Mouse (Mus musculus) embryonic facial prominence, embryonic 12.5 days (tissue): ENCODE measurements at regions not wholly inside any gene's neighbourhood (a gene's known extent, or its start where the extent isn't known, plus 50 kb on each side); places are given as distances from the start of the nearest gene placed in this dataset.

Source experiments
- ATAC-seq: fragments of 200-750 bp; cut with Nextera tagmentation; 2 replicates; pipeline ENCODE4 v1.8.0; 2017; ENCODE audit not compliant: insufficient number of reproducible peaks, insufficient read depth, low FRiP score, low TSS enrichment
- H3K27ac ChIP-seq: fragments of 300-500 bp; sonication (generic); 2 replicates; pipeline ENCODE4 v1.5.1; 2016; ENCODE audit warnings: mild to moderate bottlenecking
- H3K27me3 ChIP-seq: fragments of 300-500 bp; sonication (generic); 2 replicates; pipeline ENCODE4 v1.6.1; 2016; ENCODE audit warnings: mild to moderate bottlenecking, moderate library complexity
- H3K36me3 ChIP-seq: fragments of 300-500 bp; sonication (generic); 2 replicates; pipeline ENCODE4 v1.6.1; 2016; ENCODE audit warnings: mild to moderate bottlenecking
- H3K4me1 ChIP-seq: fragments of 300-500 bp; sonication (generic); 2 replicates; pipeline ENCODE4 v1.6.1; 2016
- H3K4me2 ChIP-seq: fragments of 300-500 bp; sonication (generic); replicated peaks from 2 replicates; pipeline ENCODE4 v1.6.1; 2016; ENCODE audit warnings: mild to moderate bottlenecking, moderate library complexity
- H3K4me3 ChIP-seq: fragments of 300-500 bp; sonication (generic); 2 replicates; pipeline ENCODE4 v1.5.1; 2016; ENCODE audit warnings: mild to moderate bottlenecking
- H3K9ac ChIP-seq: fragments of 300-500 bp; sonication (generic); 2 replicates; pipeline ENCODE4 v1.6.1; 2016; ENCODE audit warnings: mild to moderate bottlenecking, moderate library complexity
- H3K9me3 ChIP-seq: fragments of 300-500 bp; sonication (generic); 2 replicates; pipeline ENCODE4 v1.6.1; 2016; ENCODE audit warnings: mild to moderate bottlenecking, moderate library complexity
- WGBS: fragments of 180-500 bp; shearing (Covaris S2); methylation state at CpG from one replicate; pipeline ENCODE4 v1.1.7; 2016; 5-methylcytosine and 5-hydroxymethylcytosine counted together

DNA sequence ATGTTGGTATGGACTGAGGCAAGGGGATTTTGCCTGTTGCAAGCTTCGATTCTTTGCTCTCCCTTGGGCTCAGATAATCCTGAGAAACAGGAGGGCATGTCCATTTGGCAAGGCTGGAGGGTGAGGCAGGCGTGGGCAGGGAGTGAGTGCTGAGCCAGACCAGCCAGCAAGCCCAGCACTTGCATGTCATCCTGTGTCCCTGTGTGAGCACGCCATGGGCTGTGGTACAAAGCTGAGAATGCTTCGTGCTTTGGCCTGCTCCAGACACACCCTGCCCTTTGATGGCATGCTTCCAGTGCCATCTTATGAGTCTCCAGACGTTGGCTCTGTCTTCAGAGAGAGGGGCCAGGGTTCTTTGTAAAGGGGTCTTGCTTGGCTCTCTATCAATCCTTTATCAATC, 557.1 kb downstream of the Vrk1 start:
- H3K27me3 ChIP-seq = no peaks in the 10 kb centered on the region
- ATAC-seq = no peak
- WGBS = 80% methylated on average over 5 of the region's 5 CpGs
- no peak overlapping the region for H3K27ac ChIP-seq
- no peak overlapping the region for H3K4me3 ChIP-seq
- no peaks in the 10 kb centered on the region for H3K4me1 ChIP-seq
- no peak overlapping the region for H3K9ac ChIP-seq
- no peak overlapping the region for H3K4me2 ChIP-seq
- H3K9me3 ChIP-seq = no peaks in the 10 kb centered on the region
- no peaks in the 10 kb centered on the region for H3K36me3 ChIP-seq

DNA sequence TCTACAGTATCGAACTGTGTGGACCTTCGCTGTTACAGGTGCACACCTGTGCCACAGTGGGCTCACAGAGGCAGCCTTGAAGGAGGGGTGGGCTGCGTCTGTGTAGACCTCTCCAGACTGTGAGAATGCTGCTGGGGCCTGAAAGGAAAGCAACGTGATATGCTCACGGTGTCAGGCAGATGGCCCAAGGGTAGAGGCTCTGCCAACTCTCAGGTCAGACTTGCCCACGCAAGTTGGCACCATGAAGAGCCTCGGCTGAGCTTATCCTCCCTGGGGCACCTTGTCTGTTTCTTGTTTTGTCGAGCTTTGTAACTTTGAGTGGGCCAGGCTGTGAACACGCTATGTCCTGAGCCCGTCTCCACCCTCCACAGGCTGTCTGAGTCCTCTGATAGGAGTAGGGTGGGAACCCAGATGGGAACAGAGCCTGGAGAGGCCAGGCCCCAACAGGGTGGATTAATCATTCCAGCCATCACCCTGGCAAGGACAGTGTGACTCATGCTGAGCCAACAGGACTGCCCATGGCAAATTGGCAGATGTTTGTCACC, 558.6 kb downstream of the Vrk1 start:
- no peak overlapping the region for H3K9ac ChIP-seq
- H3K9me3 ChIP-seq = no peaks in the 10 kb centered on the region
- H3K27me3 ChIP-seq = no peaks in the 10 kb centered on the region
- WGBS = 82% methylated on average over 10 of the region's 10 CpGs
- no peak overlapping the region for H3K4me3 ChIP-seq
- H3K36me3 ChIP-seq = no peaks in the 10 kb centered on the region
- H3K27ac ChIP-seq = no peak overlapping the region
- ATAC-seq = no peak
- no peaks in the 10 kb centered on the region for H3K4me1 ChIP-seq
- no peak overlapping the region for H3K4me2 ChIP-seq

DNA sequence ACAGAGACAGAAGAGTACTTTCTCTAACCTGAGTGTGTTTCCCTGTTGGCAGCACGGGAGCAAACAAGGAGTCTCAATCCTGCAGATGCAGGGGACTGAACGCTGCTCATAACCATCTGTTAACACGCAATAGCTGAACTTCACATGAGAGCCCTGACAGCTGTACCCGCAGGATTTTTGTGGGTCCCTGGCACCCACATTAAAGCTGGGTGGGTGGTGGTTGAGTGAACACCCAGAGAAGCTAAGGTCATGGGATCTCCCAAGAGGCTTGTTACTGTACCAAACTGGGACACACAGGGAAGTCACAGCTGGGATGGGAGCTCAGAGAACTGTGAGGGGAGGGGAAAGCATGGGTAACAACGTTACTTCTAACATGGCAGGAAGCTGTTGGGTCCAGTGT, 562.9 kb downstream of the Vrk1 start:
- WGBS = 88% methylated on average over 5 of the region's 5 CpGs
- no peak overlapping the region for H3K4me3 ChIP-seq
- no peaks in the 10 kb centered on the region for H3K36me3 ChIP-seq
- H3K27ac ChIP-seq = no peak overlapping the region
- H3K27me3 ChIP-seq = no peaks in the 10 kb centered on the region
- H3K4me1 ChIP-seq = no peaks in the 10 kb centered on the region
- no peak overlapping the region for H3K4me2 ChIP-seq
- no peak for ATAC-seq
- no peaks in the 10 kb centered on the region for H3K9me3 ChIP-seq
- no peak overlapping the region for H3K9ac ChIP-seq

DNA sequence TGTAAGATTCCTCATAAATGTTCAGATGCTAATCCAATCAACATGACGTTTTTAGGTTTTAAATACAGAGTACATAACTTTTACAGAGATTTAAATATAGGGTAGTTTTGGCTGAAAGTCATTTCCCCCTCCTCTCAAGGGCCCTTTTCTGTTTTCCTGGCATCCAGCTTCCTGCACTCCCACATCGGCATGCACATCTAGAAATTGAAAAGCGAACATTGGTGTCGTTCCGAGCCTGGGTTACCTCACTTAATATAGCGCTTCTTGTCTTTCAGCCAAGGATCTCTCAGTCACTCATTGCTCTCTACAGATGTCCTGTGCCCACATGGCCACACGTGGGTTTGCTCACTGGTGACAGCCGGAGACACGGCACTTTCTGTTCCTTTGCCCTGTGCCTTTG, 572.7 kb downstream of the Vrk1 start:
- Histone ChIP-seq H3K9me3 (no peaks in the 10 kb centered on the region), H3K27ac (no peak overlapping the region), H3K9ac (no peak overlapping the region), H3K4me3 (no peak overlapping the region), H3K4me1 (no peaks in the 10 kb centered on the region), H3K27me3 (no peaks in the 10 kb centered on the region), H3K4me2 (no peak overlapping the region), H3K36me3 (no peaks in the 10 kb centered on the region)
- ATAC-seq = no peak
- 70% methylated on average over 9 of the region's 9 CpGs for WGBS

DNA sequence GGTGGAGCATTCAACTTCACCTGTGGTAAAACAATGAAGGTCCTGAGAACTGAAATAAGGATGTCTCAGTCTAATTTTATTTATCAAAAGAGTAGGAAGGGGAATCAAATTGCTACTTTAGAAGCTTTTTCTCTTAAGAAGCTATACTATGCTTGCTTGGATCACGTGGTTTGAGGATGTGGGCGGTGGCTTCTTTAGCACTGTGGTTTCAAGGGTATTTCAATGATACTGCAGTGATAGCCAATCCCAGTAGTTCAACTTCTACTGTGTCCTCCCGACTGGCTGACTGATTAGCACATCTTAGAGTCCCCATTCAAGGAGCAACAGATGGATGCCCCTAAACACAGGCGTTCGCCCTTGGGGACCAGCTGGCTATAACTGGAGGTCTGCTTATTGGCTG, 575.6 kb downstream of the Vrk1 start:
- Histone ChIP-seq H3K9ac (no peak overlapping the region), H3K36me3 (no peaks in the 10 kb centered on the region), H3K4me3 (no peak overlapping the region), H3K27ac (no peak overlapping the region), H3K9me3 (no peaks in the 10 kb centered on the region), H3K4me2 (no peak overlapping the region), H3K27me3 (no peaks in the 10 kb centered on the region), H3K4me1 (no peaks in the 10 kb centered on the region)
- 87% methylated on average over 5 of the region's 5 CpGs for WGBS
- ATAC-seq = no peak

DNA sequence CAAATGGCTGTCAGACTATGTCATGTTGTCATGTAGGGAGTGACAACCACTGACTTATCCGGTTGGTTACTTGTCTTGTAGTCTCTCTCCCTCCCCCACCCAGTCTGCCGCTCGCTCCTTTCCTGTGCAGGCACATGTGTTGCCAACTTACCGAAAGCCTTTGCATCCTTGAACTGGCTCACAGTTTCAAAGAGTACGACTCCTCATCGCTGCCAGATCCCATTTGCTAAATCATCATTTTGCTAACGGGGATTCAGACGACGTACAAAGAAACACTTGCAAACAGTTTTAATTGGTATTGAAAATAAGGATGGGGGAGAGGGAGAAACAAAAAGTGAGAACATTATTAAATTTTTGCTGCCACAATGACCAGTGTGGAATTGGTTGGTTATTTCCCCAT, 582.7 kb downstream of the Vrk1 start:
- no peaks in the 10 kb centered on the region for H3K4me1 ChIP-seq
- no peak overlapping the region for H3K9ac ChIP-seq
- no peaks in the 10 kb centered on the region for H3K27me3 ChIP-seq
- no peak overlapping the region for H3K4me2 ChIP-seq
- H3K9me3 ChIP-seq = no peaks in the 10 kb centered on the region
- H3K4me3 ChIP-seq = no peak overlapping the region
- H3K36me3 ChIP-seq = no peaks in the 10 kb centered on the region
- no peak overlapping the region for H3K27ac ChIP-seq
- no peak for ATAC-seq
- WGBS = 91% methylated on average over 9 of the region's 9 CpGs

DNA sequence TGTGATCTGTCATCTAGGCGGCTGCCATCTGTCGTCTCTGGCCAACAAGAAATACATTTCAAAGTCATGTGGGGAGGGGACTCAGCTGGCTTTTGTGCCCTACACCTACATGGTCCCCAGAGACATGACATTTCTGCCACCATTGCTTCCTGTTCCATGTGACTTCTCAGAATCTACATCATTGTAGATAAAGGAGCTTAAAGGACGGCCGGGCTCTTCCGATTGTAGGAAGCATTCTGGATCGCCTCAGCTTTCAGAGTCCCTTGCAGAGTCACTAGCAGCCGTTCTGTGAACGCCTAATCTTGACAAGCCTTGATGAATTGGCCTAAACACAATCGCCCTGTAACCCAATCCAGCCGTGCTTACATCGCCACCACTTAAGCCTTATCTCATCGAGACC, 587.6 kb downstream of the Vrk1 start:
- Histone ChIP-seq H3K9me3 (no peaks in the 10 kb centered on the region), H3K4me2 (no peak overlapping the region), H3K9ac (no peak overlapping the region), H3K36me3 (no peaks in the 10 kb centered on the region), H3K27ac (no peak overlapping the region), H3K27me3 (no peaks in the 10 kb centered on the region), H3K4me3 (no peak overlapping the region), H3K4me1 (no peaks in the 10 kb centered on the region)
- WGBS = 46% methylated on average over 12 of the region's 12 CpGs
- no peak for ATAC-seq

DNA sequence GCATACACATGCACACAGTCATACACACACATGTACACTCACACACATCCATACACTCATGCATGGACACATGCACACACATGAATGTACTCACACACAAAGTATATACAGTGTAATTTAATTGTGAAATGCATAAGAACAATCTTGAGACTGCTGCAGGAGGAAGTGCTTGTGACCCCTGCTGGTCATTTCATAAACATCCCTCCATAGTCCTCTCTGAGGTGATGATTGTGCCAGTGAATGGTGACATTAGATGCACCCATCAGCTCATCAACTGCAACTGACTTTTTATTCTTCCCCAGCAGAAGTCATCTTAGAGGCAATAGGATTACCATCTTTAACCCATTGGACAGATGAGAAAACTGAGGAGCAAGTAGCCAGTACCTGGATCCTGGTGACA, 597.2 kb downstream of the Vrk1 start:
- Histone ChIP-seq H3K4me3 (no peak overlapping the region), H3K4me2 (no peak overlapping the region), H3K27ac (no peak overlapping the region), H3K27me3 (no peaks in the 10 kb centered on the region), H3K9me3 (no peaks in the 10 kb centered on the region), H3K9ac (no peak overlapping the region), H3K36me3 (no peaks in the 10 kb centered on the region), H3K4me1 (no peaks in the 10 kb centered on the region)
- no peak for ATAC-seq

DNA sequence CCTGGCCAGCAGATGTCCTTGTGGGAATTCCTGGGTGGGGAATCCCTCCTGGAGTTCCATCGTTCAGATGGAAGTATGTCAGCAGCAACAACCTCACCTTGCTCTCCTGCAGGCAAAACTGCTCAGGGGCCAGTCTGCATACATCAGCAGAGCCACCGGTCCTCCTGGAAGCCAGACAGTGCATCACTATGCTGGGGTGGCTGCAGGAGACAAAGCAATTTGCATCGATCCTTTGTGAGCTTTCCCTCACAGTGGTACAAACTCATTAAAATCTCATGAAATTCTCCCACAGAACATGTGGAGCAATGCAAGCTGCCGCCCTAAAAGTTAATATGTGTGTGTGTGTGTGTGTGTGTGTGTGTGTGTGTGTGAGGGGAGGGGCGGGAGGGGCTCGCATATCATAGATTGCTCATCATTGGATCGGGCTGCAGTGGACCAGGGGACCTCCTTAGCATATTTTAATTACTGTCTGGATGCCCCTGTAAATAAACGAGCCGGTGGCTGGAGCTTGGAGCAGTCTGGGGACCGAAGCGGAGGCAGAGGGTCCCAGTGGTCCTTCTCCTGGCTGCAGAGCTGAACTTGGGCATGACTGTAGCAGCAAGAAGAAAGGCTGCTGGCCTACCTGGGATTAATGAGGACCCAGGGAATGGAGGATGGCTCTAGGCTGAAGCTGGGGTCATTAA, 597.8 kb downstream of the Vrk1 start:
- Histone ChIP-seq H3K36me3 (no peaks in the 10 kb centered on the region), H3K9me3 (no peaks in the 10 kb centered on the region), H3K9ac (no peak overlapping the region), H3K27me3 (no peaks in the 10 kb centered on the region), H3K4me3 (no peak overlapping the region), H3K4me2 (no peak overlapping the region), H3K27ac (no peak overlapping the region), H3K4me1 (no peaks in the 10 kb centered on the region)
- no peak for ATAC-seq
- WGBS = 73% methylated on average over 11 of the region's 11 CpGs

DNA sequence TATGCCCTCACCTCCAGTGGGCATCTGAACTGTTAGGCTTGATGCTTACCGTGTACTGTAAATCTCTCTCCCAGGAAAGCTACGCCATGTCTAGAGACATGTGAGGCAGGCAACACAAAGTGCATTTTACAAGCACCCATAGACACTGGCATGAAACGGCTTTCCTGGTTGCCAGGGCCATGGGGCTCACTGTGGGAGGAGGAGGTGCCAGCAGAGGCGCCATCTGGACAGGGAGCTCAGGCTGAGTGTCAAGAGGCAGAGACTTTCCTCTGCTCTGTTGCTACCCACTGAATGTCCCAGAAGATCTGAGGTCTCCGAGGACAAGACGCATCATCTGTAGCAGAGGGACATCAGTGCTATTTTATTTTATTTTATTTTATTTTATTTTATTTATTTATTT, 608.7 kb downstream of the Vrk1 start:
- no peaks in the 10 kb centered on the region for H3K4me1 ChIP-seq
- H3K9ac ChIP-seq = no peak overlapping the region
- H3K27ac ChIP-seq = no peak overlapping the region
- ATAC-seq = no peak
- no peaks in the 10 kb centered on the region for H3K9me3 ChIP-seq
- H3K27me3 ChIP-seq = no peaks in the 10 kb centered on the region
- no peaks in the 10 kb centered on the region for H3K36me3 ChIP-seq
- 91% methylated on average over 6 of the region's 6 CpGs for WGBS
- no peak overlapping the region for H3K4me2 ChIP-seq
- no peak overlapping the region for H3K4me3 ChIP-seq

DNA sequence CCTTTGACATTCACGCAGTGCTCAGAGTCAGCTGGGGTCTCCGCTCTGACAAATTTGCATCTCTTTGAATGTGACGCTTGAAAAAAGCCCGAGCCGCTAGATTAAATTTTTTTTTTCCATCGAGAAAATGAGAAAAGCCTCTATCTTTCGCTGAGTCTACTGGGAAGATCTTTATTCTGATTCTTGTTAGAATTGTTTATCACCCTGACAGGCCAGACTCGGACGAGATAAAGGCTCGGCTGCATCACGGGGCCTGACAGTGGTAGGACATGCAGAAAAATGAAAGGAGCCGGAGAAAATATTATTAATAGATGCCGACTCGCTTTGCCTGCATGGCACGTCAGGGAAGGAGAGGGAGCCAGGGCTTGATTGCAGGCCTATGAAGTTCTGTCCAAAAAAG, 616.8 kb downstream of the Vrk1 start:
- Histone ChIP-seq H3K9ac (no peak overlapping the region), H3K27ac (no peak overlapping the region), H3K4me3 (no peak overlapping the region), H3K36me3 (no peaks in the 10 kb centered on the region), H3K4me1 (no peaks in the 10 kb centered on the region), H3K9me3 (no peaks in the 10 kb centered on the region), H3K27me3 (no peaks in the 10 kb centered on the region), H3K4me2 (no peak overlapping the region)
- WGBS = 70% methylated on average over 15 of the region's 15 CpGs
- ATAC-seq = no peak

DNA sequence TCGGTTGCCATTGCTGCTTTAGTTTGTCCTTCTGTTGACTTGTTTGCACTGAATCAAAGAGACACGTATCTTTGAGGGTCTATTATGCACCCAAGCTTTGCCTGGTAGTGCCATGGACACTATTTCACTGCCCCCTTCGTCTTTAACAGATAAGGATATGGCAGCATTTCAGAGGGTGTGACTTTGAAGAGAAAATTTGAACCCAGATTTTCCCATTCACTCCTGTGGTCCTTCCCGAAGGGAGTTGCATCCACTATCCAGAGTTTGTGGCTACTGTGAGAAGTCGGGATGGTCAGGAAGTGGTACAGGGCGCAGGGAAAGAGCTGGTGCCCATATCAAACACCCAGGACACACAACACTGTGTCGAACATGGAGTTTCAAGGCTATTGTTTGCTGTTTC, 622.5 kb downstream of the Vrk1 start:
- WGBS = 84% methylated on average over 7 of the region's 7 CpGs
- Histone ChIP-seq H3K36me3 (no peaks in the 10 kb centered on the region), H3K27me3 (no peaks in the 10 kb centered on the region), H3K27ac (no peak overlapping the region), H3K9me3 (no peaks in the 10 kb centered on the region), H3K4me1 (no peaks in the 10 kb centered on the region), H3K4me2 (no peak overlapping the region), H3K9ac (no peak overlapping the region), H3K4me3 (no peak overlapping the region)
- ATAC-seq = no peak

DNA sequence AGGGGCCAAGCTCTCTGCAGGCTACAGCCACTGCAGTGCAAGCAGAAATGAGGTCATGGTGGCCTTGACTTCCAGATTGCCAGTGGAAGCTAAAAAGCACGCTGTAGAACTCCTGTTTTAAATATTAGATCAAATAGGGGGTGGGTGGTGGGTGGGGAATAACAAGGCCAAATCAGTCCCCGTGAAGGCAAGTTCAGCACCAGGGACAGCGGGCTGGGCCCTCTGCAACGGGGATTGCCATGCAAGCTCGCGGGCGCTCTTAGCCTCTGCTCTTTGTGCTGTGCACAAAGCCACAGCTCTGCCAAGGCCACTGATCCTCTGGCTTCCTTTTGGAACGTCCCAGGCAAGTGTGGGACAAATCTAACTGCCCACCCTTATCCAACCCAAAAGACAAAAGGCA, 623.1 kb downstream of the Vrk1 start:
- 6% methylated on average over 8 of the region's 8 CpGs for WGBS

More for the DNA sequence above, 623.1 kb downstream of the Vrk1 start:
- Histone ChIP-seq H3K9ac (no peak overlapping the region), H3K4me3 (no peak overlapping the region), H3K27me3 (no peaks in the 10 kb centered on the region), H3K27ac (no peak overlapping the region), H3K4me1 (no peaks in the 10 kb centered on the region), H3K9me3 (no peaks in the 10 kb centered on the region), H3K4me2 (no peak overlapping the region), H3K36me3 (no peaks in the 10 kb centered on the region)
- no peak for ATAC-seq
